Mouse (Mus musculus): Measurements from ENCODE around the gene Npas3.

GRCm38 (mm10) chr12:53814291-53814690 lies 565.8 kb downstream of the Npas3 start:
- TF ChIP-seq POLR2A (IDR thresholded peaks at IDR 0.05; ENCODE audit: insufficient read depth, low read depth, low read length) (no peak), CTCF (IDR thresholded peaks at IDR 0.05; ENCODE audit: insufficient read depth, low read depth, low read length) (no peak)

Measured in olfactory bulb, adult 2 months (tissue).